Mouse (Mus musculus): ENCODE measurements around the gene Gm17657.

DNA sequence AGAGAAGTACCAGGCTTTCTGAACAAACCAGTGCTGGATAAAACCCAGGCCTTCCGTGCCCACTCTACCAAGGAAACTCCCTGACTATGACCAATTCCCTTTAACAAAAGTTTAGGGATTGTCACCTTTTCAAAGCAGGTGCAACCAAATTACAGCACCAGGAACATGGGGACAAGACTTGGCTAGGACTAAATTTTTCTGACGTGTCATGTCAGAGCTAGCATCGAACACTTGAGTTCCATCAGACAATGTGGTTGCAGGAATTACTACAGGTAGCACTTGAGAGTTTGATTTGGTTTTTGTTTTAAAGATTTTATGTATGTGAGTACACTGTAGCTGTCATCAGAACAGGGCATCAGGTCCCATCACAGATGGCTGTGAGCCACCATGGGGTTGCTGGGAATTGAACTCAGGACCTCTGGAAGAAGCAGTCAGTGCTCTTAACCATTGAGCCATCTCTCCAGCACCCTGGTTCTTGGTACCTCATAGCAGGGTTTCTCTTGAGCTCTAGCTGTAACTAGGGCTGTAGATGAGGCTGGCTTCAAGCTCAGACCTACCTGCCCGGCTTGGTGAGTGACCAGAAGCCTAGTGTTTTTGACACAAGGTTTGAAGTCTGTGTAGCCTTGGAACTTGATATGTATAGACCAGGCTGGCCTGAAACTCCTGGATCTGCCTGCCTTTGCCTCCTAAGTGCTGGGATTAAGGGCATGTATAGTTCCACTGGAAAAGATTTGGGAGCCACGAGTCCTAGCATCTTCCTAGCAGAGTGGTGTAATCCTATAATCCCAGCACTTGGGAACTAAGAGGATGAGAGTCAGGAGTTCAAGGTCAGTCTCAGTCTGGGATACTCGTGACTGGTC is 53.0 kb downstream of the Gm17657 start:
- no peak for TF ChIP-seq CTCF (IDR thresholded peaks at IDR 0.05; ENCODE audit: low read depth)
- TF ChIP-seq EP300 (IDR thresholded peaks at IDR 0.05; ENCODE audit: low read depth) = no peak
